Mouse (Mus musculus) forebrain, embryonic 11.5 days (tissue): ENCODE measurements around the gene Fam50a. TPM values are rescaled to one million over a fixed set of nuclear protein-coding genes. Genes with fewer than 3 reads are reported as not detected.

ENCODE experiments used
- ATAC-seq: fragments of 200-750 bp; cut with Nextera tagmentation; replicated peaks from 2 replicates; pipeline ENCODE4 v1.8.0; 2017; ENCODE audit warnings: moderate TSS enrichment; ENCODE audit not compliant: low FRiP score
- DNase-seq: peaks from one replicate; pipeline ENCODE4 v3.0.0-alpha.2; 2017; ENCODE audit warnings: low spot score
- H3K27ac ChIP-seq: fragments of 300-500 bp; sonication (generic); 2 replicates; pipeline ENCODE4 v1.5.1; 2014; ENCODE audit warnings: low read depth, low read length
- H3K27me3 ChIP-seq: fragments of 300-500 bp; sonication (generic); 2 replicates; pipeline ENCODE4 v1.6.1; 2014; ENCODE audit warnings: mild to moderate bottlenecking, low read length, mixed read lengths; ENCODE audit not compliant: control insufficient read depth, insufficient read depth
- H3K36me3 ChIP-seq: fragments of 300-500 bp; sonication (generic); 2 replicates; pipeline ENCODE4 v1.6.1; 2014; ENCODE audit warnings: mild to moderate bottlenecking, low read length, moderate library complexity, mixed read lengths; ENCODE audit not compliant: control insufficient read depth, insufficient read depth
- H3K4me1 ChIP-seq: fragments of 300-500 bp; sonication (generic); replicated peaks from 2 replicates; pipeline ENCODE4 v1.6.1; 2014; ENCODE audit warnings: low read length, mixed read lengths; ENCODE audit not compliant: control insufficient read depth, insufficient read depth
- H3K4me2 ChIP-seq: fragments of 300-500 bp; sonication (generic); 2 replicates; pipeline ENCODE4 v1.6.1; 2014; ENCODE audit warnings: low read depth, mild to moderate bottlenecking, low read length, moderate library complexity, mixed read lengths; ENCODE audit not compliant: severe bottlenecking
- H3K4me3 ChIP-seq: fragments of 300-500 bp; sonication (generic); 2 replicates; pipeline ENCODE4 v1.5.1; 2014; ENCODE audit warnings: low read depth, low read length
- H3K9ac ChIP-seq: fragments of 300-500 bp; sonication (generic); 2 replicates; pipeline ENCODE4 v1.6.1; 2014; ENCODE audit warnings: low read length
- H3K9me3 ChIP-seq: fragments of 300-500 bp; sonication (generic); 2 replicates; pipeline ENCODE4 v1.6.1; 2016; ENCODE audit warnings: low read length, mixed read lengths; ENCODE audit not compliant: control insufficient read depth
- WGBS: fragments of 180-500 bp; shearing (Covaris S2); extraction: QIAGEN DNeasy Blood & Tissue Kit; methylation state at CpG from one replicate; pipeline ENCODE4 v1.1.7; 2014; 5-methylcytosine and 5-hydroxymethylcytosine counted together
- polyA plus RNA-seq: library from polyadenylated mRNA; unstranded; fragments of >200 nt; fragmentation: Nextera tagmentation; extraction: Ambion mirVana; gene quantifications from 2 replicates; pipeline ENCODE4 v1.2.1, GENCODE M21; 2014

Gene Fam50a
- 62.5 and 65.6 TPM in 2 replicates for polyA plus RNA-seq

- Histone ChIP-seq H3K9me3 (no peaks in the 10 kb centered on the region), H3K4me2 (peak within 1 kb of the TSS; percentile 71), H3K4me1 (no peaks in the 10 kb centered on the region), H3K27ac (peak within 1 kb of the TSS; percentile 27; the same call in 1 of the 2 replicates), H3K9ac (peak within 1 kb of the TSS; percentile 64), H3K27me3 (no peaks in the 10 kb centered on the region), H3K36me3 (peaks cover 9% of the 10 kb centered on the region), H3K4me3 (peak within 1 kb of the TSS; percentile 50)
- WGBS: 26% methylated on average over 50 of the region's 59 CpGs
- ATAC-seq: peak; percentile 96
- DNase-seq: peak; percentile 90
Observed at GRCm38 (mm10) chrX:74312540-74313464, at the start of gene Fam50a. Gene Fam50a (plus strand): TSS chrX:74313033.

GRCm38 (mm10) chrX:74269736-74270061 is 43.1 kb upstream of the Fam50a start:
- 26% methylated on average over 3 of the region's 3 CpGs for WGBS

GRCm38 (mm10) chrX:74270062-74270901 is 42.6 kb upstream of the Fam50a start, which contains the start of gene Rpl10:
Gene Rpl10 (plus strand): TSS chrX:74270812.
- WGBS: 19% methylated on average over 42 of the region's 42 CpGs
- H3K4me2 ChIP-seq: peak within 1 kb of the TSS; percentile 58
- no peaks in the 10 kb centered on the region for H3K9me3 ChIP-seq
- H3K9ac ChIP-seq: peak within 1 kb of the TSS; percentile 72
- ATAC-seq: peak; percentile 95
- no peaks in the 10 kb centered on the region; the same call in 1 of the 2 replicates for H3K36me3 ChIP-seq
- no peaks in the 10 kb centered on the region for H3K4me1 ChIP-seq
- peak within 1 kb of the TSS; percentile 42 for H3K4me3 ChIP-seq
- peak; percentile 93 for DNase-seq
- peak within 1 kb of the TSS; percentile 95 for H3K27ac ChIP-seq
- H3K27me3 ChIP-seq: no peaks in the 10 kb centered on the region

More at GRCm38 (mm10) chrX:74269736-74270061, 43.1 kb upstream of the Fam50a start:
- no peaks in the 10 kb centered on the region for H3K9me3 ChIP-seq
- H3K4me2 ChIP-seq: peak overlapping the region; percentile 57
- no peaks in the 10 kb centered on the region; the same call in 1 of the 2 replicates for H3K36me3 ChIP-seq
- ATAC-seq (peak; percentile 20), DNase-seq (no peak)
- peak overlapping the region; percentile 42 for H3K4me3 ChIP-seq
- peak overlapping the region; percentile 95 for H3K27ac ChIP-seq
- H3K4me1 ChIP-seq: no peaks in the 10 kb centered on the region
- peak overlapping the region; percentile 65 for H3K9ac ChIP-seq
- H3K27me3 ChIP-seq: no peaks in the 10 kb centered on the region

GRCm38 (mm10) chrX:74270902-74271551 is 41.8 kb upstream of the Fam50a start:
- Histone ChIP-seq H3K4me1 (no peaks in the 10 kb centered on the region), H3K4me3 (peak overlapping the region; percentile 42), H3K9ac (peak overlapping the region; percentile 72), H3K4me2 (peak overlapping the region; percentile 58), H3K36me3 (no peaks in the 10 kb centered on the region; the same call in 1 of the 2 replicates), H3K27ac (0 out of 2 replicates have a peak overlapping the region, but pooled peaks have one; percentile 37), H3K9me3 (no peaks in the 10 kb centered on the region), H3K27me3 (no peaks in the 10 kb centered on the region)
- peak; percentile 67 for DNase-seq
- WGBS: 14% methylated on average over 27 of the region's 27 CpGs
- ATAC-seq: no peak

- 33% methylated on average over 10 of the region's 10 CpGs for WGBS
- H3K4me3 ChIP-seq: no peak overlapping the region
- no peak overlapping the region for H3K27ac ChIP-seq
- no peaks in the 10 kb centered on the region for H3K27me3 ChIP-seq
- no peak overlapping the region for H3K4me2 ChIP-seq
- H3K9me3 ChIP-seq: no peaks in the 10 kb centered on the region
- no peaks in the 10 kb centered on the region; the same call in 1 of the 2 replicates for H3K36me3 ChIP-seq
- ATAC-seq: no peak
- peak; percentile 51 for DNase-seq
- peak overlapping the region; percentile 12; the same call in 1 of the 2 replicates for H3K9ac ChIP-seq
- no peaks in the 10 kb centered on the region for H3K4me1 ChIP-seq
Observed at GRCm38 (mm10) chrX:74273422-74274322, 39.2 kb upstream of the Fam50a start.

GRCm38 (mm10) chrX:74277916-74278315 is 34.9 kb upstream of the Fam50a start:
- Histone ChIP-seq H3K4me2 (no peak overlapping the region), H3K27ac (no peak overlapping the region), H3K4me1 (no peaks in the 10 kb centered on the region), H3K27me3 (no peaks in the 10 kb centered on the region), H3K36me3 (no peaks in the 10 kb centered on the region), H3K4me3 (no peak overlapping the region), H3K9me3 (no peaks in the 10 kb centered on the region), H3K9ac (no peak overlapping the region)
- no peak for ATAC-seq
- 73% methylated on average over 8 of the region's 8 CpGs for whole genome bisulfite sequencing
- no peak for DNase-seq

GRCm38 (mm10) chrX:74281041-74281731 is 31.6 kb upstream of the Fam50a start:
- H3K9ac ChIP-seq: peak overlapping the region; percentile 68
- DNase-seq (no peak), ATAC-seq (no peak)
- H3K4me2 ChIP-seq: peak overlapping the region; percentile 64
- no peaks in the 10 kb centered on the region for H3K9me3 ChIP-seq
- no peak overlapping the region for H3K27ac ChIP-seq
- H3K4me1 ChIP-seq: peaks cover 4% of the 10 kb centered on the region; the same call in 1 of the 2 replicates
- H3K27me3 ChIP-seq: no peaks in the 10 kb centered on the region
- WGBS: 18% methylated on average over 14 of the region's 14 CpGs
- H3K36me3 ChIP-seq: no peaks in the 10 kb centered on the region
- H3K4me3 ChIP-seq: peak overlapping the region; percentile 49
